Comparison of ENCODE assay signal across 17 mouse cellular contexts in the genomic region with DNA sequence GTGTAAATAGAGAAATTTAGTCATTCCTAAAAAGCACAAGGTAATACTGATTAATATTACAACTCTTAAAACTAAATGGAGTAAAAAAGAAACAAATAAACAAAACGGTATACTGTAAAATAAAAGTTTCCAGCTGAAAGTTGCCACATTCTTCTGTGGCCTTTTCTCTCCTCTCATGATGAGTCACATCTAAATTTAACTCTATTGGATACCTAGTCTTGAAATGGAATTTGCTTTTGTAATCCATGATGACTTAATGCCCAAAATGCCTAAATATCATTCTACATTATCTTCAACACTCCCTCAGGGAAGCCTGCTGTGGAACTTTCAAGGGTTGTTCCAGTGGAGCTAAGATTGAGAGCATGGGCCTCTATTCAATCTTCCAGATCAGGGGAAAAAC.
"Had no signal": no experiment of that assay in that cellular context is flagged by ENCODE, and none has a peak within 500 bp of the region (broad histone marks: within the 10 kb centered on the region; RNA-seq: fewer than 3 reads in every experiment).

No protein-coding gene starts in this region.

- H3K4me2 ChIP-seq: liver, embryonic 15.5 days; lung, embryonic 14.5 days; midbrain, embryonic 12.5 days; neural tube, embryonic 12.5 days; stomach, embryonic 15.5 days had no signal

- H3K27ac ChIP-seq: liver, embryonic 15.5 days; midbrain, embryonic 10.5 days; midbrain, embryonic 12.5 days; neural tube, embryonic 12.5 days; stomach, embryonic 15.5 days; stomach, postnatal 0 days had no signal

- H3K27me3 ChIP-seq: liver, embryonic 15.5 days; midbrain, embryonic 12.5 days; neural tube, embryonic 12.5 days; stomach, embryonic 15.5 days had no signal

- DNase-seq: liver, postnatal 0 days; lung, embryonic 14.5 days; lung, postnatal 10 days; lung, postnatal 4 days; midbrain, embryonic 14.5 days; right cerebral cortex, adult 18-20 months; right cerebral cortex, postnatal 25 days; right cerebral cortex, postnatal 4 days; spleen, adult 18-20 months; thymus, adult 2 months; thymus, postnatal 25 days had no signal

- H3K36me3 ChIP-seq: liver, embryonic 15.5 days; midbrain, embryonic 10.5 days; midbrain, embryonic 12.5 days; neural tube, embryonic 12.5 days; stomach, embryonic 15.5 days had no signal

- H3K4me3 ChIP-seq: liver, embryonic 15.5 days; midbrain, embryonic 10.5 days; midbrain, embryonic 12.5 days; neural tube, embryonic 12.5 days; stomach, embryonic 15.5 days had no signal

- H3K4me1 ChIP-seq: liver, embryonic 15.5 days; midbrain, embryonic 10.5 days; midbrain, embryonic 12.5 days; neural tube, embryonic 12.5 days; stomach, embryonic 15.5 days had no signal
